Mouse (Mus musculus): ENCODE results near the gene Smr2. TPM values are rescaled to one million over a fixed set of nuclear protein-coding genes. Genes with fewer than 3 reads are reported as not detected.
"Not testable (repeated sequence)": the region's sequence is repeated elsewhere in the genome, so short reads cannot be mapped to it uniquely, and the experiment has no call there.

Gene Smr2
- total RNA-seq (2021): not detected
- long read RNA-seq, experiment 1: 0 reads
- long read RNA-seq, experiment 2: 0 reads

- DNase-seq: not testable (repeated sequence)
Observed at GRCm38 (mm10) chr5:88086256-88086655, at the start of gene Smr2. Gene Smr2 (plus strand): TSS chr5:88086556.

GRCm38 (mm10) chr5:88111430-88111829, 25.1 kb downstream of the Smr2 start, which contains the start of gene Gm11116:
Gene Gm11116 (minus strand): TSS chr5:88111530.
- no peak for DNase-seq

GRCm38 (mm10) chr5:88153999-88154398, 67.6 kb downstream of the Smr2 start, which contains the start of gene Gm11115:
Gene Gm11115 (minus strand): TSS chr5:88154099.
- no peak for DNase-seq

Other genes starting within 250 kb of the Smr2 start
- not detected for gene Odam, start 201.5 kb upstream of the Smr2 start, total RNA-seq (2021)
- not detected for gene Csn3, start 161.0 kb upstream of the Smr2 start, total RNA-seq (2021)
- gene 2310003L06Rik, start 117.1 kb upstream of the Smr2 start, total RNA-seq (2021): not detected
- not detected for gene Gm28434, start 117.0 kb upstream of the Smr2 start, total RNA-seq (2021)
- gene Cabs1, start 107.1 kb upstream of the Smr2 start, total RNA-seq (2021): not detected
- gene Smr3a, start 84.0 kb upstream of the Smr2 start, total RNA-seq (2021): not detected
- not detected for gene Gm11116, start 25.0 kb downstream of the Smr2 start, total RNA-seq (2021)
- gene Gm11115, start 67.5 kb downstream of the Smr2 start, total RNA-seq (2021): not detected
- not detected for gene Gm7714, start 182.4 kb downstream of the Smr2 start, total RNA-seq (2021)
- gene Prol1, start 230.8 kb downstream of the Smr2 start, total RNA-seq (2021): not detected